Mouse (Mus musculus) ES-E14 (cell line): ENCODE measurements around the gene BC049715. TPM values are rescaled to one million over a fixed set of nuclear protein-coding genes. Genes with fewer than 3 reads are reported as not detected.

Experiments
- DNase-seq: peaks from one replicate; pipeline ENCODE4 v3.0.0-alpha.2; 2013; ENCODE audit warnings: low read depth, low spot score
- H3K27ac ChIP-seq: 2 replicates; pipeline ENCODE4 v1.5.1; 2012; ENCODE audit warnings: low read depth, mild to moderate bottlenecking, low read length, moderate library complexity, mixed read lengths; ENCODE audit not compliant: poor library complexity, insufficient read depth, severe bottlenecking
- H3K36me3 ChIP-seq: 2 replicates; pipeline ENCODE4 v1.6.1; 2012; ENCODE audit warnings: mild to moderate bottlenecking, low read length, moderate library complexity, mixed read lengths; ENCODE audit not compliant: control insufficient read depth, poor library complexity, insufficient read depth, severe bottlenecking
- H3K4me1 ChIP-seq, 2 experiments: fragments of 150-350 bp in 1 of 2; sonication (generic) in 1 of 2; 2 replicates each; pipeline ENCODE4 v1.6.1; 2012; ENCODE audit warnings: low read length in 2 of 2, mild to moderate bottlenecking in 1 of 2, mixed read lengths in 1 of 2; ENCODE audit not compliant: control insufficient read depth in 2 of 2, insufficient read depth in 2 of 2, poor library complexity in 1 of 2
- H3K4me3 ChIP-seq, 2 experiments: fragments of 150-350 bp in 1 of 2; sonication (generic) in 1 of 2; 2 replicates each; pipeline ENCODE4 v1.5.1; 2012; ENCODE audit warnings: low read length in 2 of 2, low read depth in 1 of 2, mild to moderate bottlenecking in 1 of 2, mixed read lengths in 1 of 2; ENCODE audit not compliant: insufficient read depth in 1 of 2, poor library complexity in 1 of 2, severe bottlenecking in 1 of 2
- H3K9ac ChIP-seq: 2 replicates; pipeline ENCODE4 v1.6.1; 2012; ENCODE audit warnings: low read depth, mild to moderate bottlenecking, low read length, mixed read lengths; ENCODE audit not compliant: poor library complexity, insufficient read depth, severe bottlenecking
- H3K9me3 ChIP-seq: fragments of 150-350 bp; sonication (generic); 2 replicates; pipeline ENCODE4 v1.6.1; 2012; ENCODE audit warnings: low read depth, mild to moderate bottlenecking, low read length; ENCODE audit not compliant: control insufficient read depth, insufficient read depth
- CHD2 ChIP-seq: IDR thresholded peaks from 2 replicates; pipeline ENCODE4 v1.6.1; 2014; ENCODE audit warnings: mild to moderate bottlenecking, low read depth, low read length, inconsistent platforms
- HCFC1 ChIP-seq: IDR thresholded peaks from 2 replicates; pipeline ENCODE4 v1.6.1; 2012; ENCODE audit warnings: low read length, inconsistent platforms, borderline replicate concordance; ENCODE audit not compliant: insufficient read depth
- MAFK ChIP-seq: IDR thresholded peaks from 2 replicates; pipeline ENCODE4 v1.6.1; 2014; ENCODE audit warnings: mild to moderate bottlenecking, low read depth, low read length, inconsistent platforms; ENCODE audit not compliant: insufficient read depth
- ZC3H11A ChIP-seq: IDR thresholded peaks from 2 replicates; pipeline ENCODE4 v1.6.1; 2012; ENCODE audit warnings: low read depth, mild to moderate bottlenecking, inconsistent platforms, low read length, borderline replicate concordance
- ZNF384 ChIP-seq: IDR thresholded peaks from 2 replicates; pipeline ENCODE4 v1.6.1; 2012; ENCODE audit warnings: low read depth, low read length, inconsistent platforms
- in situ Hi-C, 2 experiments: fragments of 600-800 bp; cut with MboI; formaldehyde crosslinking; loops; one replicate each; pipeline ENCODE4 v1.15.1; 2025; ENCODE audit warnings: low sequenced_read_pairs in 2 of 2, inconsistent platforms in 1 of 2; ENCODE audit not compliant: unreplicated experiment in 2 of 2
- total RNA-seq: library from RNA; depleted of rRNA; stranded (reverse); fragments of 300-350 nt; gene quantifications from 2 replicates; pipeline ENCODE4 v1.2.3, GENCODE M21; 2012

Gene BC049715
- total RNA-seq, 1 experiment, result 1.2 TPM

DNA sequence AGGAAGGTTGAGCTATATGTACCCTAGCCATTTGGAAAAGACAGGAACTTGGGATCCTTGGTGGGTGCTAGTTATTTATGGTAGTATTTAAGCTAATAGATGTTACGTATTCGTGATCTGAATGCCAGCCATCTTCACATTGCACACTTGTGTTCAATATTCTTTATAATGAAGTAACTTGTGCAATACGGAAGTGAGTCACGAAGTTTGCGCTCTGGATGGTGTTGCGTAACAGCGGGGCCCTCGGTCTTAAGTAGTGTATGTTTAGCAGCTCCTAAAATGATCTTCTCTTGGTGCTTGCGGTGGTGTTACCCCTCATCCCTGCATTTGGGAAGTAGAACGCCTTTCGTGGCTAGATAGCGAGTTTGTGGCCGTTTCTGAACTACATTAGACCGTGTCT, 18.3 kb upstream of the BC049715 start:
- Histone ChIP-seq H3K4me1 (peaks cover 0 to 18% of the 10 kb centered on the region in 2 experiments; a peak in 2 of 4 replicates), H3K9ac (peak overlapping the region; percentile 93), H3K9me3 (no peaks in the 10 kb centered on the region), H3K27ac (no peak overlapping the region; the same call in 1 of the 2 replicates), H3K4me3 (peak overlapping the region; percentile 80 to 98), H3K36me3 (peaks cover 15% of the 10 kb centered on the region)
- in situ Hi-C loops, result no loop called here
- TF ChIP-seq ZC3H11A, result no peak
- TF ChIP-seq HCFC1, result no peak
- TF ChIP-seq ZNF384, result no peak
- TF ChIP-seq CHD2, result no peak
- TF ChIP-seq MAFK, result no peak
- DNase-seq, result no peak

DNA sequence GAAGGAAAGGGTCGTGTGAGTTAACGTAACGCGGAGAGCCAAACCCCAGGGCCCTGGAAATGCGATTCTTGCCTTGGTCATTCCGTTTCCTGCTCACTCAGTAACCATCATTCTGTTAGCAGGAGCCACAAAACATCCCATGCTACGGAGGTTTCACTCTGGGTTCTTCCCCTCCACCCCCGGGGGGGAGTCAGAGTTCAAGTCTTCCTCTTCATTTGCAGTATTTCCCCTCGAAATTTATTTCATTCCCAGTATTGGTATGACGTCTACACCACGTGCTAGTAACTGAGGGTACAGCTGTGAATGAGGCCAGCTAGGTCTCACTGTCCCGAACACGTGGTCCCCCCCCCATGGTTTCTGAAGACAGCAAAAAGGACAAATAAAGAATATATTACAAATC, 17.8 kb upstream of the BC049715 start:
- DNase-seq, result no peak
- peak overlapping the region; percentile 93; the same call in 1 of the 2 replicates for H3K9ac ChIP-seq
- peak overlapping the region; percentile 80 to 98 for H3K4me3 ChIP-seq
- peaks cover 20% of the 10 kb centered on the region for H3K36me3 ChIP-seq
- no peaks in the 10 kb centered on the region for H3K9me3 ChIP-seq
- H3K4me1 ChIP-seq, result peaks cover 0 to 18% of the 10 kb centered on the region in 2 experiments; a peak in 2 of 4 replicates
- TF ChIP-seq ZC3H11A, result no peak
- TF ChIP-seq CHD2, result no peak
- no peak for TF ChIP-seq HCFC1
- no peak for TF ChIP-seq ZNF384
- no peak for TF ChIP-seq MAFK
- H3K27ac ChIP-seq, result no peak overlapping the region; the same call in 1 of the 2 replicates
- in situ Hi-C loops, result no loop called here

DNA sequence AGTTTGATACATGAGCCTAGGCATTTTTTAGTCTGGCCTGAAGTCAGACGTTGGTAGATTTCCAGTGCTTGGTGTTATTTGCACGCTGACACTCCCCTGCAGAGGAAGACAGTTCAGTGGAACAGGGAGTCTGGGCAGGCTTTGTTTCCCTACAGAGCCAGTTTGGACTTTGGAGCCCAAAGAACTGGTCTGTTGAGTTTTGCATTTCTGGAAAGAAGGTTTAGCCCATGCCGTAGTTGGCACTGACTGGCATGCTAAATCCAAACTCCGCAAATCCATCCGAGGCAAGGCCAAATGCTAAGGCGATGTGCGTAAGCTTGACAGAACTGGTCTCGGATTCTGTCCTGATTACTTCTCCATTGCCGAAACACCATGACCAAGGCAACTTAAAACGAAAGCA, 16.2 kb upstream of the BC049715 start:
- in situ Hi-C loops, result no loop called here
- no peak overlapping the region for H3K27ac ChIP-seq
- no peaks in the 10 kb centered on the region for H3K9me3 ChIP-seq
- H3K4me3 ChIP-seq, result no peak overlapping the region
- DNase-seq, result no peak
- no peak overlapping the region for H3K9ac ChIP-seq
- peaks cover 30% of the 10 kb centered on the region for H3K36me3 ChIP-seq
- peaks cover 0 to 18% of the 10 kb centered on the region in 2 experiments; a peak in 2 of 4 replicates for H3K4me1 ChIP-seq
- TF ChIP-seq MAFK, result no peak
- no peak for TF ChIP-seq ZNF384
- TF ChIP-seq ZC3H11A, result no peak
- no peak for TF ChIP-seq HCFC1
- no peak for TF ChIP-seq CHD2

GRCm38 (mm10) chr6:136813117-136813516, 14.3 kb upstream of the BC049715 start:
- TF ChIP-seq HCFC1 (no peak), ZNF384 (no peak), MAFK (no peak), CHD2 (no peak), ZC3H11A (no peak)
- Histone ChIP-seq H3K27ac (no peak overlapping the region), H3K9me3 (no peaks in the 10 kb centered on the region), H3K9ac (no peak overlapping the region), H3K4me1 (peaks cover 0 to 19% of the 10 kb centered on the region in 2 experiments; a peak in 2 of 4 replicates), H3K4me3 (no peak overlapping the region), H3K36me3 (peaks cover 42% of the 10 kb centered on the region)
- no peak for DNase-seq
- in situ Hi-C loops, result no loop called here
